Mouse (Mus musculus): ENCODE data around the gene Tmem132d. TPM values are rescaled to one million over a fixed set of nuclear protein-coding genes. Genes with fewer than 3 reads are reported as not detected.

Tmem132d gene
- polyA plus RNA-seq, 1 experiment = not detected

DNA sequence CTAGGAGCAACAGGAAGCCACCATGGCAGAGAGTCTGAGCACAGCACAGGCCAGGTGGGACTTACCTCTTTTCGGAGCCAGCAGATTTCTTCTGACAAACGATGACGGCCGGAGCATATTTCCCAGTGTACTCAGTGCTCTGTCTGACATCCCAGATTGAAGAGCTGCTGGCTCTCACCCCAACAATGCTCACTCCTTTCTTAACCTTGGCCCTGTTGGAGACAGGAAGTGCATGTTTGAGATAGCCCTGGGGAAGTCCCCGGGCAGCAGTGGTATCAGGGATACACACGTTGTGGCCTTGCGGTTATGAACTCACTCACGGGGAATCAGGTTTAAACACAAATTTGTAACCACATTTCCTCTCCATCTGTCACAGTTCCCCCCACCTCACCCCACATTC lies 296.1 kb downstream of the Tmem132d start:
- peaks cover 77% of the 10 kb centered on the region for H3K9me3 ChIP-seq
- no peaks in the 10 kb centered on the region for H3K27me3 ChIP-seq (replicated peaks)
- H3K4me1 ChIP-seq = 0 out of 2 replicates have a peak, but pooled peaks cover 3% of the 10 kb centered on the region
- TF ChIP-seq FLI1 (IDR thresholded peaks at IDR 0.05; ENCODE audit: low read length) (no peak), GATA1 (IDR thresholded peaks at IDR 0.05; ENCODE audit: borderline replicate concordance, low read length) (no peak)
- H3K4me3 ChIP-seq (replicated peaks) = no peak overlapping the region
- H3K36me3 ChIP-seq (replicated peaks; ENCODE audit: low read length) = no peaks in the 10 kb centered on the region

- H3K4me1 ChIP-seq = no peaks in the 10 kb centered on the region
- no peaks in the 10 kb centered on the region for H3K27me3 ChIP-seq (replicated peaks)
- TF ChIP-seq GATA1 (IDR thresholded peaks at IDR 0.05; ENCODE audit: borderline replicate concordance, low read length) (no peak), FLI1 (IDR thresholded peaks at IDR 0.05; ENCODE audit: low read length) (no peak)
- H3K4me3 ChIP-seq (replicated peaks) = no peak overlapping the region
- H3K9me3 ChIP-seq = peaks cover 78% of the 10 kb centered on the region
- no peaks in the 10 kb centered on the region for H3K36me3 ChIP-seq (replicated peaks; ENCODE audit: low read length)
Measured at GRCm38 (mm10) chr5:128122656-128123055, 310.2 kb downstream of the Tmem132d start.

DNA sequence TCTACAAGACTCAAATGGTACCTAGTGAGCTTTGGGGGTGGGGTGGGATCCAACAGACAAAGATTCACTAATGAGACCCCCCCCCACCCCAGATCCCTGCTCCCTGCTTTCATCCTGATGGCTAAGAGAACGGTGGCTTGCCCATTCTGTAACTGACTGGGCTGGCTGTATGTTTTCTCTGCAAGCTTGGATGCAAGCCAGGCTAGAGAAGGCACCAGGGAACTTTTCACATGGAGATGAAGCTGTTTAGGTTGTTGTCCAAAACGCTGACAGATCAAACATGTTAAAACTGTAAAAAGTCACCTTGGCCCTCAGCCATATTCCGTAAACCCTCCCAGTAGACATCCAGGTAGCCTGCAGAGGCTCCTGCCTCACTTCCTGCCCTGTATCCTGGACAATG lies 313.7 kb downstream of the Tmem132d start:
- H3K4me1 ChIP-seq = no peaks in the 10 kb centered on the region
- peaks cover 80% of the 10 kb centered on the region for H3K9me3 ChIP-seq
- H3K4me3 ChIP-seq (replicated peaks) = no peak overlapping the region
- no peaks in the 10 kb centered on the region for H3K36me3 ChIP-seq (replicated peaks; ENCODE audit: low read length)
- no peaks in the 10 kb centered on the region for H3K27me3 ChIP-seq (replicated peaks)
- no peak for TF ChIP-seq FLI1 (IDR thresholded peaks at IDR 0.05; ENCODE audit: low read length)

DNA sequence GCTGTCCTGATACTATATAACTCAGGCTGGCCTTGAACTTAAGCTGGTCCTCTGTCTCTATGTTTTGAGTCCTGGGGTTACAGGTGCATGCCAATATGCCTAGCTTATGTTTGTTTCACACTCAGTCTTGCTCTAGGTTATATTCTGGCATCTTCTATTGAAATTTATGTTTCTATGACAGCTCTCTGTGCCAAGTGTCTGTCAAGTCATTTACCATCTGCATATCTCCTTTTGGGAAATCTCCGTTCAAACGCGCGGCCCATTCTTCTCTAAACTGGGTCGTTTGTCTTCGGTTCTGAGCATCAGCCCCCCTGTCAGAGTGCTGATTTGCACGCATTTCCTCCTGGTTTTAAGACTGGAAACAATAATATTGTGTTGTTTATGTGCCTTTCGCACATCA lies 319.8 kb downstream of the Tmem132d start:
- Histone ChIP-seq H3K4me3 (replicated peaks) (no peak overlapping the region), H3K27me3 (replicated peaks) (no peaks in the 10 kb centered on the region), H3K9me3 (peaks cover 80% of the 10 kb centered on the region), H3K4me1 (no peaks in the 10 kb centered on the region), H3K36me3 (replicated peaks; ENCODE audit: low read length) (no peaks in the 10 kb centered on the region)
- TF ChIP-seq GATA1 (IDR thresholded peaks at IDR 0.05; ENCODE audit: borderline replicate concordance, low read length) (no peak), FLI1 (IDR thresholded peaks at IDR 0.05; ENCODE audit: low read length) (no peak)

DNA sequence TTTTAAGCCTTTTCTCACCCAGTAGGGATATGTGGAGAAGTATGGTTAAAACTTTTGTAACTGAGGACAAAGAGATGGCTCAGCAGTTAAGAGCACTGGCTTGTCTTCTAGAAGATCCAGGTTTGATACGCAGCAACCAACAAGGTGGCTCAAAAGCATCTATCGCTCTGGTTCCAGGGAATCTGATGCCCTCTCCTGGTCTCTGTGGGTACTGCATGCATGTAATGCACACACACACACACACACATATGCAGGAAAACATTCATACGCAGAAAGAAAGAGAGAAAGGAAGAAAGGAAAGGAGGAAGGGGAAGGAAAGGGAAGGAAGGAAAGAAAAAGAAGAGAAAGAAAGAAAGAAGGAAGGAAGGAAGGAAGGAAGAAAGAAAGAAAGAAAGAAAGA lies 320.4 kb downstream of the Tmem132d start:
- Histone ChIP-seq H3K9me3 (peaks cover 81% of the 10 kb centered on the region), H3K27me3 (replicated peaks) (no peaks in the 10 kb centered on the region), H3K4me3 (replicated peaks) (no peak overlapping the region), H3K4me1 (no peaks in the 10 kb centered on the region), H3K36me3 (replicated peaks; ENCODE audit: low read length) (no peaks in the 10 kb centered on the region)
- no peak for TF ChIP-seq FLI1 (IDR thresholded peaks at IDR 0.05; ENCODE audit: low read length)
- no peak for TF ChIP-seq GATA1 (IDR thresholded peaks at IDR 0.05; ENCODE audit: borderline replicate concordance, low read length)

DNA sequence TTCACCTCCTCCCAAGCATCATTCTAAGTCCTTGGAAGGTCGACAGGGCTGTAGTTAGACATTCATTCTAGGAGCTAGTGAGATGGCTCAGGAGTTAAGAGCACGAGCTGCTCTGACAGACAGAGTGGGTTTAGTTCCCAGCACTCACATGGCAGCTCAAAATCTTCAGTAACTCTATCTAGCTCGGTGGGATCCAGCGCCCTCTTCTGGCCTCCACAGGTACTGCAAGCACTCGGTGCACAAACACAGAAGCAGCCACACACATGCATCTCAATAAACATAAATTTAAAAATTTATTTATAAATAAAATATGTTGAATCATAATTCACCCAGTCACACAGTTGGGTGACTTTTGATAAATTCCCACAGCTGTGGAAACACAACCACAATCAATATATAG lies 321.2 kb downstream of the Tmem132d start:
- H3K4me3 ChIP-seq (replicated peaks) = no peak overlapping the region
- H3K4me1 ChIP-seq = no peaks in the 10 kb centered on the region
- TF ChIP-seq FLI1 (IDR thresholded peaks at IDR 0.05; ENCODE audit: low read length) = no peak
- TF ChIP-seq GATA1 (IDR thresholded peaks at IDR 0.05; ENCODE audit: borderline replicate concordance, low read length) = no peak

GRCm38 (mm10) chr5:128102556-128102955 lies 330.3 kb downstream of the Tmem132d start:
- no peaks in the 10 kb centered on the region for H3K27me3 ChIP-seq (replicated peaks)
- H3K4me1 ChIP-seq = no peaks in the 10 kb centered on the region
- H3K9me3 ChIP-seq = peaks cover 88% of the 10 kb centered on the region
- no peak overlapping the region for H3K4me3 ChIP-seq (replicated peaks)
- no peaks in the 10 kb centered on the region for H3K36me3 ChIP-seq (replicated peaks; ENCODE audit: low read length)
- TF ChIP-seq GATA1 (IDR thresholded peaks at IDR 0.05; ENCODE audit: borderline replicate concordance, low read length) = no peak
- no peak for TF ChIP-seq FLI1 (IDR thresholded peaks at IDR 0.05; ENCODE audit: low read length)

More for the DNA sequence above, 321.2 kb downstream of the Tmem132d start:
- Histone ChIP-seq H3K9me3 (peaks cover 79% of the 10 kb centered on the region), H3K36me3 (replicated peaks; ENCODE audit: low read length) (no peaks in the 10 kb centered on the region), H3K27me3 (replicated peaks) (no peaks in the 10 kb centered on the region)

DNA sequence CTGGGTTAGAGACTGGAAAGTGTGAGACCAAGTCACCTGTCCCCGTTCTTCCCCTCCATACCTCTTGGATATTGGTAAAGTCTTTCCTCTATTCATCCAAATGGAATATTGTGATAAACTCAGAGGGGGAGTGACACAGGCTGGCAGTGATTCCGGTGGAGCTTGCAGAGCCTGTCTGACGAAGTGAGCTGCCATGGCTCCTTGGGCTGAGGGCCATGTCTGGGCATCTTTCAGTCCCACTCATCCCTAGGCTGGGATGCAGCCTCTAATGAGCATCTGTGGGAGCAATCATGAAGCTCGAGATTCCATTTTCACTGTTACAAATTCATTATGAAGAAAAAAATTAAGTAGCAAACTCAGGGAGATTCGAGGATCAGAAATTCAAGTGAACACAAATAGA lies 332.5 kb downstream of the Tmem132d start:
- no peaks in the 10 kb centered on the region for H3K27me3 ChIP-seq (replicated peaks)
- H3K36me3 ChIP-seq (replicated peaks; ENCODE audit: low read length) = no peaks in the 10 kb centered on the region
- H3K4me1 ChIP-seq = no peaks in the 10 kb centered on the region
- TF ChIP-seq GATA1 (IDR thresholded peaks at IDR 0.05; ENCODE audit: borderline replicate concordance, low read length) = no peak
- TF ChIP-seq FLI1 (IDR thresholded peaks at IDR 0.05; ENCODE audit: low read length) = no peak
- no peak overlapping the region for H3K4me3 ChIP-seq (replicated peaks)
- peaks cover 86% of the 10 kb centered on the region for H3K9me3 ChIP-seq

DNA sequence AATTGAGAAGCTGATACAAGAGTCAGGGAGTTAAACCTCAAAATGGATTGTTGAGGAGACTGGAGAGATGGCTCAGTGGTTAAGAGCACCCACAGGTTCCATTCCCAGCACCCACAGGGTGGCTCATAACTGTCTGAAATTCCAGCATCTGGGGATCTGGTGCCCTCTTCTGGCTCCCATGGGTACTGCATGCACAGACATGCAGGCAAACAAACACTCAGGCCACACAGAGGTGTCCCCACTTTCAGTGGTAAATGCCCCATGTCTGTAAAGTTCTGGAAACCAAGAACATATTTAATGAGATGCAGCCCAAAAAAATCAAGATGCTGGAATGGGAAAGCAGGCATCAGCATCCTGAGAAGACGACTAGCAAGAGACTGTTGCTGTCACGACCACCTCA lies 333.4 kb downstream of the Tmem132d start:
- H3K36me3 ChIP-seq (replicated peaks; ENCODE audit: low read length) = no peaks in the 10 kb centered on the region
- H3K9me3 ChIP-seq = peaks cover 85% of the 10 kb centered on the region
- no peak for TF ChIP-seq FLI1 (IDR thresholded peaks at IDR 0.05; ENCODE audit: low read length)
- TF ChIP-seq GATA1 (IDR thresholded peaks at IDR 0.05; ENCODE audit: borderline replicate concordance, low read length) = no peak
- no peaks in the 10 kb centered on the region for H3K4me1 ChIP-seq
- H3K27me3 ChIP-seq (replicated peaks) = no peaks in the 10 kb centered on the region
- H3K4me3 ChIP-seq (replicated peaks) = no peak overlapping the region

DNA sequence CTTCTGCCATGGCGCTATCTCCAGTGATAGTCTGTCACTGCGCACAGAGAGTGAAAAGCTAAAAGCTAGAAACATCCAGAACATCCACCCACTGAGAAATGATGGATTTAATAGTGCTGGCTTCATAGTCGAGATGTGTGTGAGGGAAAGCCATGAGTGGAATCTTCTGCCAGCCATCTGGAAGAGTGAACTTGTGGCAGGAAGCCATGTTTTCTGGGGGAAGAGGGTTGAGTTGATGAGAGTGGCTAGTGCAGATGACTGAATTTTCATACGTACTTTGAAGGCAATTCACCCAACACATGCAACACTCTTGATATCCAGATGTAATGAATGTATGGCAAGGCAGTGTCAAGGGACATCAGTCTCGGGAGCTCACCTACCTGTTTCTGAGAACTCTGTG lies 342.3 kb downstream of the Tmem132d start:
- Histone ChIP-seq H3K4me1 (no peaks in the 10 kb centered on the region), H3K4me3 (replicated peaks) (no peak overlapping the region), H3K9me3 (peaks cover 75% of the 10 kb centered on the region), H3K27me3 (replicated peaks) (no peaks in the 10 kb centered on the region), H3K36me3 (replicated peaks; ENCODE audit: low read length) (no peaks in the 10 kb centered on the region)
- TF ChIP-seq FLI1 (IDR thresholded peaks at IDR 0.05; ENCODE audit: low read length) = no peak
- no peak for TF ChIP-seq GATA1 (IDR thresholded peaks at IDR 0.05; ENCODE audit: borderline replicate concordance, low read length)

- Histone ChIP-seq H3K27me3 (replicated peaks) (no peaks in the 10 kb centered on the region), H3K36me3 (replicated peaks; ENCODE audit: low read length) (no peaks in the 10 kb centered on the region), H3K4me1 (no peaks in the 10 kb centered on the region), H3K4me3 (replicated peaks) (no peak overlapping the region), H3K9me3 (peaks cover 72% of the 10 kb centered on the region)
- TF ChIP-seq FLI1 (IDR thresholded peaks at IDR 0.05; ENCODE audit: low read length) (no peak), GATA1 (IDR thresholded peaks at IDR 0.05; ENCODE audit: borderline replicate concordance, low read length) (no peak)
Measured at GRCm38 (mm10) chr5:128075456-128075855, 357.4 kb downstream of the Tmem132d start.

Measured in megakaryocyte, embryonic 14.5 days (primary cell).